Mouse (Mus musculus) heart, adult 2 months (tissue): ENCODE results near the gene Zfp488. TPM values are rescaled to one million over a fixed set of nuclear protein-coding genes. Genes with fewer than 3 reads are reported as not detected.

Experiments used
- DNase-seq, 2 experiments: peaks; one replicate each; pipeline ENCODE4 v3.0.0; 2021
- H3K27ac ChIP-seq: fragments of 200-600 bp; 2 replicates; pipeline ENCODE4 v1.8.1; 2022
- H3K27me3 ChIP-seq: fragments of 200-500 bp; 2 replicates; pipeline ENCODE4 v1.6.1; 2012; ENCODE audit warnings: mild to moderate bottlenecking, low read length, inconsistent platforms, mixed read lengths; ENCODE audit not compliant: control insufficient read depth, insufficient read depth
- H3K36me3 ChIP-seq: fragments of 200-500 bp; 2 replicates; pipeline ENCODE4 v1.6.1; 2012; ENCODE audit warnings: low read length, inconsistent platforms; ENCODE audit not compliant: control insufficient read depth, insufficient read depth
- H3K4me1 ChIP-seq: fragments of 200-500 bp; 2 replicates; pipeline ENCODE4 v1.6.1; 2011; ENCODE audit warnings: low read length; ENCODE audit not compliant: control insufficient read depth, insufficient read depth
- H3K4me3 ChIP-seq: fragments of 200-600 bp; 2 replicates; pipeline ENCODE4 v1.8.1; 2022
- H3K79me2 ChIP-seq: fragments of 200-500 bp; replicated peaks from 2 replicates; pipeline ENCODE4 v1.6.1; 2012; ENCODE audit warnings: mild to moderate bottlenecking, inconsistent platforms, low read length, moderate library complexity, mixed read lengths; ENCODE audit not compliant: control insufficient read depth, insufficient read depth
- H3K9ac ChIP-seq: fragments of 200-500 bp; 2 replicates; pipeline ENCODE4 v1.6.1; 2012; ENCODE audit warnings: low read depth, mild to moderate bottlenecking, control low read depth, inconsistent platforms, low read length, mixed read lengths
- CTCF ChIP-seq: fragments of 200-600 bp; IDR thresholded peaks from 2 replicates; pipeline ENCODE4 v1.8.1; 2022; ENCODE audit warnings: antibody characterized with exemption, mild to moderate bottlenecking, moderate library complexity
- EP300 ChIP-seq: fragments of 200-500 bp; IDR thresholded peaks from 2 replicates; pipeline ENCODE4 v1.6.1; 2011; ENCODE audit warnings: low read depth, low read length, control low read depth; ENCODE audit not compliant: insufficient read depth
- POLR2A ChIP-seq: fragments of 200-500 bp; IDR thresholded peaks from 2 replicates; pipeline ENCODE4 v1.6.1; 2011; ENCODE audit warnings: mild to moderate bottlenecking, low read depth, low read length, control low read depth; ENCODE audit not compliant: insufficient read depth
- WGBS: fragments of 180-500 bp; shearing (Covaris S2); methylation state at CpG from one replicate; pipeline ENCODE4 v1.1.7; 2018; 5-methylcytosine and 5-hydroxymethylcytosine counted together
- intact Hi-C: fragments of 180-260 bp; cut with DNase I; formaldehyde crosslinking; loops from one replicate; pipeline ENCODE4 v1.15.1; 2025
- polyA plus RNA-seq: library from polyadenylated mRNA; depleted of rRNA; stranded (reverse); fragments of >200 nt; gene quantifications from 2 replicates; pipeline ENCODE4 v1.2.3, GENCODE M21; 2012
- total RNA-seq, 2 experiments: library from RNA; stranded (reverse); gene quantifications; 2 replicates each; pipeline ENCODE4 v1.2.3; 2021

Gene Zfp488
- total and polyA plus RNA-seq, 3 experiments: not detected

- Histone ChIP-seq H3K4me1 (no peaks in the 10 kb centered on the region), H3K9ac (no peak overlapping the region), H3K27me3 (no peaks in the 10 kb centered on the region), H3K27ac (no peak overlapping the region), H3K79me2 (no peaks in the 10 kb centered on the region), H3K36me3 (no peaks in the 10 kb centered on the region), H3K4me3 (no peak overlapping the region)
- TF ChIP-seq POLR2A: no peak
- no peak for TF ChIP-seq EP300
- TF ChIP-seq CTCF: no peak
- DNase-seq: no peak
- intact Hi-C loops: loop anchor here (5.0 to 10.0 kb wide), 2 partner anchors 149 to 247 kb away; partner anchors contain the start of gene Gprin2
- 57% methylated on average over 4 of the region's 4 CpGs for WGBS
Measured at GRCm38 (mm10) chr14:33958186-33958585, 20.4 kb downstream of the Zfp488 start.

- Histone ChIP-seq H3K4me3 (no peak overlapping the region), H3K9ac (no peak overlapping the region), H3K27ac (no peak overlapping the region), H3K4me1 (no peaks in the 10 kb centered on the region), H3K36me3 (no peaks in the 10 kb centered on the region), H3K79me2 (no peaks in the 10 kb centered on the region), H3K27me3 (no peaks in the 10 kb centered on the region)
- WGBS: 66% methylated on average over 13 of the region's 13 CpGs
- TF ChIP-seq CTCF (peak; percentile 21), POLR2A (no peak)
- DNase-seq: no peak
- intact Hi-C loops: loop anchor here (5.0 to 10.0 kb wide), 2 partner anchors 151 to 249 kb away; partner anchors contain the start of gene Gprin2
Measured at GRCm38 (mm10) chr14:33956055-33956454, 22.5 kb downstream of the Zfp488 start.

GRCm38 (mm10) chr14:33953761-33954160, 24.8 kb downstream of the Zfp488 start, which contains the start of gene Rbp3:
Gene Rbp3 (plus strand): TSS chr14:33954003.
- H3K79me2 ChIP-seq: no peaks in the 10 kb centered on the region
- no peak within 1 kb of the TSS for H3K9ac ChIP-seq
- 85% methylated on average over 5 of the region's 5 CpGs for WGBS
- DNase-seq: no peak
- no peak within 1 kb of the TSS for H3K4me3 ChIP-seq
- H3K27me3 ChIP-seq: no peaks in the 10 kb centered on the region
- H3K36me3 ChIP-seq: no peaks in the 10 kb centered on the region
- TF ChIP-seq POLR2A (no peak), CTCF (no peak), EP300 (no peak)
- H3K4me1 ChIP-seq: no peaks in the 10 kb centered on the region
- no peak within 1 kb of the TSS for H3K27ac ChIP-seq
- intact Hi-C loops: loop anchor here (10.0 kb wide), 1 partner anchor 251 kb away; the partner anchor contains the start of gene Gprin2

GRCm38 (mm10) chr14:33952233-33952981, 26.2 kb downstream of the Zfp488 start:
- no peak for DNase-seq
- Histone ChIP-seq H3K4me3 (no peak overlapping the region), H3K79me2 (no peaks in the 10 kb centered on the region), H3K4me1 (no peaks in the 10 kb centered on the region), H3K27me3 (no peaks in the 10 kb centered on the region), H3K27ac (no peak overlapping the region), H3K36me3 (no peaks in the 10 kb centered on the region), H3K9ac (no peak overlapping the region)
- TF ChIP-seq EP300 (no peak), CTCF (no peak), POLR2A (no peak)
- intact Hi-C loops: loop anchor here (10.0 kb wide), 1 partner anchor 252 kb away; the partner anchor contains the start of gene Gprin2
- 52% methylated on average over 6 of the region's 6 CpGs for WGBS

- H3K27me3 ChIP-seq: no peaks in the 10 kb centered on the region
- H3K9ac ChIP-seq: no peak overlapping the region
- no peaks in the 10 kb centered on the region for H3K79me2 ChIP-seq
- H3K36me3 ChIP-seq: no peaks in the 10 kb centered on the region
- WGBS: 75% methylated on average over 6 of the region's 6 CpGs
- H3K4me3 ChIP-seq: no peak overlapping the region
- no peak for DNase-seq
- H3K27ac ChIP-seq: no peak overlapping the region
- no peaks in the 10 kb centered on the region for H3K4me1 ChIP-seq
- intact Hi-C loops: no loop called here
- TF ChIP-seq POLR2A (no peak), CTCF (no peak), EP300 (no peak)
Measured at GRCm38 (mm10) chr14:33946125-33946524, 32.4 kb downstream of the Zfp488 start.

GRCm38 (mm10) chr14:33942222-33942621, 36.3 kb downstream of the Zfp488 start:
- no peak overlapping the region for H3K27ac ChIP-seq
- no peak overlapping the region for H3K4me3 ChIP-seq

More at GRCm38 (mm10) chr14:33942222-33942621, 36.3 kb downstream of the Zfp488 start:
- Histone ChIP-seq H3K4me1 (no peaks in the 10 kb centered on the region), H3K79me2 (no peaks in the 10 kb centered on the region), H3K27me3 (no peaks in the 10 kb centered on the region), H3K36me3 (no peaks in the 10 kb centered on the region), H3K9ac (no peak overlapping the region)
- WGBS: 75% methylated on average over 5 of the region's 5 CpGs
- TF ChIP-seq POLR2A (no peak), CTCF (no peak), EP300 (no peak)
- DNase-seq: no peak
- intact Hi-C loops: no loop called here
